Mouse (Mus musculus) lung, postnatal 0 days (tissue): ENCODE data around the gene Rbm46.

Experiments
- CTCF ChIP-seq: IDR thresholded peaks from 2 replicates; pipeline ENCODE4 v1.5.1; 2016; ENCODE audit warnings: antibody characterized with exemption, mild to moderate bottlenecking
- EP300 ChIP-seq: IDR thresholded peaks from 2 replicates; pipeline ENCODE4 v1.6.1; 2016; ENCODE audit warnings: antibody characterized with exemption, mild to moderate bottlenecking, control low read depth

DNA sequence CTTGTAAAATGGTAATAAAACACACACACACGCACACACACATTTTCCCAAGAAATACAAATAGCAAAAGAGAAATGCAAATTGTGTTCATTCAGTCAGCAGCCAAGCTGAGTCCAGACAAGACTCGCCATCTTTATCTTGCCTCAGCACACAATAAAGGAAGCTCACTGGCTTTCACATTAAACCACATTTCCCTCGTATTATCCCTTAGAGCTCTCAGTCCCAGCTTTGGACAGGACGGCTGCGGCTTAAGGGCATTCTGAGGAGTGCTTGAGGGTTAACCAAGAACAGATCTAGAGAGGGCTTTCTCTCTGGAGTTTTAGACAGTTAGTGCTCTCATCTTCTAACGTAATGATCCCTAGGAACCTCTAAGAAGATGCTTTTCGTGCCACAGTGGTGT lies 71.0 kb downstream of the Rbm46 start:
- TF ChIP-seq CTCF (no peak), EP300 (no peak)
